Mouse (Mus musculus): ENCODE results near the gene Tmem104.

DNA sequence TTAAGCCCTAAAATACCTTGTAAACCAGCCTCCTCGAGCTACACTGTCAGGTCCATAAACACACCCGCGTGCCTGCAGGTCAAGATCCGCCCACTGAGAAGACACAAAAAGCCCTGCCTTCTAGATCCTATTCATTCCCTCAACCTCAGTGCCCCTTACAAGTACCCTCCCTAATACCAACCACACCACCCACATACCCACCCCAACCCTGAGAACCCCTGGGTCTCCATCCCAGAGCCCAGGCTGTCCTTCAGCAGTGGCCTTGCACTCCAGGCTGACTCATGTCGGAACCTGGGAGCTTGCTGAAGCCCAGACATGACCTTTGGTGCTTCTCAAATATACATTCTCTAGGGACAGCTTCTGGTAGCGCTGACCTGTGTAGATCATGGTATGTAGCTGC, 87.5 kb downstream of the Tmem104 start:
- no peak for TF ChIP-seq CTCF (IDR thresholded peaks at IDR 0.05; ENCODE audit: insufficient read depth, low read length)
- TF ChIP-seq POLR2A (IDR thresholded peaks at IDR 0.05; ENCODE audit: borderline replicate concordance, extremely low read depth, low read depth, low read length) = no peak
